Mouse (Mus musculus): ENCODE data around the gene Robo1. TPM values are rescaled to one million over a fixed set of nuclear protein-coding genes. Genes with fewer than 3 reads are reported as not detected.

The Robo1 gene
- polyA plus RNA-seq, 1 experiment: 74.4 TPM

DNA sequence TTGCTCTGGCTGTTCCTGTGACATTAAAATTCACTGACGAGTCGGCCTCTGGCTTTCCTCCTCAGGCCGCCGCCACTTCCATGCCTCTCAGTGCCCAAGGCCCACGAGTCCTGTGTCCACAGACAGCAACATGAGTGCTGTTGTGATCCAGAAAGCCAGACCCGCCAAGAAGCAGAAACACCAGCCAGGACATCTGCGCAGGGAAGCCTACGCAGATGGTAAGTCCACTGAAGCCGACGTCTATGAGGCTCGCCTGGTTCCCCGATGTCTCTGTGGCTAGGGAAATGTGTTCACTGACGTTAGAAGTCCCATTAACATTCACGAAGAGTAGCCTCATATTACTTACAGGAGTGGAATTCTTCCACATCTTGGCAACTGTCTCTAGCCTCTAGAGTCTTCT lies 719.6 kb downstream of the Robo1 start:
- Histone ChIP-seq H3K4me1 (ENCODE audit: control insufficient read depth, insufficient read depth, low read length) (peaks cover 6% of the 10 kb centered on the region), H3K27ac (ENCODE audit: insufficient read depth, low read depth, low read length) (peak overlapping the region; percentile 24; the same call in 1 of the 2 replicates), H3K4me3 (ENCODE audit: insufficient read depth, low read depth, low read length) (no peak overlapping the region)
- WGBS: 56% methylated on average over 14 of the region's 14 CpGs
- TF ChIP-seq POLR2A (IDR thresholded peaks at IDR 0.05; ENCODE audit: insufficient read depth, low read depth, low read length) (no peak), CTCF (IDR thresholded peaks at IDR 0.05; ENCODE audit: insufficient read depth, low read depth, low read length) (no peak)

DNA sequence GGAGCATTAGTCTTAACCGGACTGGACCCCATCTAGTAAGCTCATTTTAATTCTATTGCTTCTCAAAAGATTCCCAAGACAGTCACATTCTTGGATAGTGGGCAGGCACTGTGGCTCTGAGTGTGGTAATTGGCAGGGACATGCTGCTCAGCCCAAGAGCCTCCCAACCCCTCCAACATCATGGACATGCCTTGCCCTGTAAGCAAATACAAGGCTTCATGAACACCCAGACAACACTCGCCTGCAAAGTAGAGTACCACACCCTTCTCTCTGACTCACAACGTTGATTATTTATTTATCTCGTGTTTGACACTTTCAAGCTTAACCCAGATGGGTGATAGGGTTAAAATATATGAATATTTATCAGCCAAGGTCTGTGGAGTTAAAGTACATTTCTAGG lies 722.9 kb downstream of the Robo1 start:
- H3K27ac ChIP-seq (ENCODE audit: insufficient read depth, low read depth, low read length): no peak overlapping the region
- TF ChIP-seq POLR2A (IDR thresholded peaks at IDR 0.05; ENCODE audit: insufficient read depth, low read depth, low read length) (no peak), CTCF (IDR thresholded peaks at IDR 0.05; ENCODE audit: insufficient read depth, low read depth, low read length) (no peak)
- H3K4me1 ChIP-seq (ENCODE audit: control insufficient read depth, insufficient read depth, low read length): peaks cover 3% of the 10 kb centered on the region
- H3K4me3 ChIP-seq (ENCODE audit: insufficient read depth, low read depth, low read length): no peak overlapping the region
- WGBS: 76% methylated on average over 4 of the region's 4 CpGs

DNA sequence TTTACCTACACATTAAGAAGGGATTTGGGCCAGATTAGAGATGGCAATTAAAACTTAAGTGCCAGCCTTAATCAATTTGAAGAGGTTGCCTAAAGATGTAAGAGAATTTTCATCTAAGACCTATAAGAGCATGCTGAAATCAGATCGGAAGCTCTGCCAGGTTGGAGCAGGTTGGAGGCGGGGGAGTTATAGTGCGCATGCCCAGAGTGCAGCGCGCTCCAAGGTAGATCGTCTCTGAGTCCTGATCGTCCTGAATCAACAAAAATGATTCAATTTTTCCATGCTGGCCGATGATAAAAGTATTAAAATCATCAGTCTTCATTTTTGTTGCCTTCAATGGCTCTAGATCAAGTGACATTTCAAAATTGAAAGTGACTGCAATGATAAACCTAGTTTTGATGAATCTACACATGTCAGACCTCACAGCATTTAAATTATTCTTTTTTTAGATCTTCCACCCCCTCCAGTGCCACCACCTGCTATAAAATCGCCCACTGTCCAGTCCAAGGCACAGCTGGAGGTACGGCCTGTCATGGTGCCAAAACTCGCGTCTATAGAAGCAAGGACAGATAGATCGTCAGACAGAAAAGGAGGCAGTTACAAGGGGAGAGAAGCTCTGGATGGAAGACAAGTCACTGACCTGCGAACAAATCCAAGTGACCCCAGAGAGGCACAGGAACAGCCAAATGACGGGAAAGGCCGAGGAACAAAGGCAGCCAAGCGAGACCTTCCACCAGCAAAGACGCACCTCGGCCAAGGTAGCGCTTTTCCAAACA lies 727.3 kb downstream of the Robo1 start:
- Histone ChIP-seq H3K27ac (ENCODE audit: insufficient read depth, low read depth, low read length) (no peak overlapping the region), H3K4me3 (ENCODE audit: insufficient read depth, low read depth, low read length) (no peak overlapping the region), H3K4me1 (ENCODE audit: control insufficient read depth, insufficient read depth, low read length) (no peaks in the 10 kb centered on the region)
- TF ChIP-seq CTCF (IDR thresholded peaks at IDR 0.05; ENCODE audit: insufficient read depth, low read depth, low read length) (no peak), POLR2A (IDR thresholded peaks at IDR 0.05; ENCODE audit: insufficient read depth, low read depth, low read length) (no peak)
- whole genome bisulfite sequencing: 90% methylated on average over 20 of the region's 20 CpGs

DNA sequence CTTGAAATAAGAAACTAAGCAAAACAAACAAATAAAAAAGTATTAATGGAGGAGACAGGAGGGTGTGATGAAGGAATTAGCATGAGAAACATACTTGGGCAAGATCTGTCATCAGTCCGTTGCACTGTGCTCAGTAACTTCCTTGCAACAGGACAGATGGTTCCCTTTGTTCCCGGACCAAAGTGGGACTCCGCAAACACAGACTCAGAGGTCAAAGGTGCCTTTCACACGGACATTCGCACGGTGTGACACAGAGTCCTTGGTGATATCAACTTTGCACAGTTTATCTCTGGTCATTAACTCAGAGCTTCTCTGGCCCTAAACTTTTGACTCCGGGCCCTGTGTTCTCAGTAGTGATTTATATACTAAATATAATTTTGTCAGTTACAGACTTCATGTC lies 730.4 kb downstream of the Robo1 start:
- no peak overlapping the region for H3K27ac ChIP-seq (ENCODE audit: insufficient read depth, low read depth, low read length)
- no peaks in the 10 kb centered on the region for H3K4me1 ChIP-seq (ENCODE audit: control insufficient read depth, insufficient read depth, low read length)
- H3K4me3 ChIP-seq (ENCODE audit: insufficient read depth, low read depth, low read length): no peak overlapping the region
- 81% methylated on average over 7 of the region's 7 CpGs for WGBS
- TF ChIP-seq POLR2A (IDR thresholded peaks at IDR 0.05; ENCODE audit: insufficient read depth, low read depth, low read length) (no peak), CTCF (IDR thresholded peaks at IDR 0.05; ENCODE audit: insufficient read depth, low read depth, low read length) (no peak)

DNA sequence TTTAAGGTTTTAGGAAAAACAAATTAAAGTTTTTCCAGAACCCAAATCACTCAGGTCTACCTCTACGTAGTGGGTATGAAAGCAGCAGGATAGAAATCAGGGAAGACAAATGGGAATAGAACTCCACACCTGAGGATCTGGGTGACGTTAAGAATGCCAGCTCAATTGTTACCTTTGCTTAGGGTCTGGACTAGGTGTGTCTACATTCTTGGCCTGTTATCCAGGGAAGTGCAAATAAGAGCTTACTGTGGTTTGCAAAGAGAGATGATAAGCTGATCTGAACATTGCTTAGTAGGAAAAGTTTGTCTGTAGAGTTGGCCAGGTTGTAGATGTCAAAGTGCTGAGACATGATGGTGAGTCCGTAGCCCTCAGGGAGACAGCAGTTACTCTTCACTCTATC lies 754.4 kb downstream of the Robo1 start:
- Histone ChIP-seq H3K4me1 (ENCODE audit: control insufficient read depth, insufficient read depth, low read length) (no peaks in the 10 kb centered on the region), H3K27ac (ENCODE audit: insufficient read depth, low read depth, low read length) (no peak overlapping the region), H3K4me3 (ENCODE audit: insufficient read depth, low read depth, low read length) (no peak overlapping the region)
- WGBS: 97% methylated on average over 3 of the region's 3 CpGs
- no peak for TF ChIP-seq CTCF (IDR thresholded peaks at IDR 0.05; ENCODE audit: insufficient read depth, low read depth, low read length)
- no peak for TF ChIP-seq POLR2A (IDR thresholded peaks at IDR 0.05; ENCODE audit: insufficient read depth, low read depth, low read length)

DNA sequence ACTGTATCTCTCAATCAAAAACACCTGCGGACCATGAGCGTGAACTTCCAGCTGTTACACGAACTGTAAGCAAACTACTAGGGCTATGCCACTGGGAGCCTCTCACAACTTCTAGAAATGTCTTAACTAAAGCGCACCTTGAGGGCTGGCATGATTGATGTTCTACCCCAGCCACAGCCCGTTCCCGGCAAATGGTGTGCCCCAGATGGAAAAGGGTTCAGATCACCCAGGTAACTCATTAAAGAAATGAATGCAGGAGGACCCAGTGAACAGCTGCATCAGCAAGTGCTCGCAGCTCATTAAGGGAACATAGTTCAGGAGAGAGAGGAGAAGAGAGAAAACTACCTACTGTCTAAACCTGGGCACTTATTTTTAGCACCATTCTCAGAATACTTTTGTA lies 759.7 kb downstream of the Robo1 start:
- Histone ChIP-seq H3K27ac (ENCODE audit: insufficient read depth, low read depth, low read length) (no peak overlapping the region), H3K4me3 (ENCODE audit: insufficient read depth, low read depth, low read length) (no peak overlapping the region), H3K4me1 (ENCODE audit: control insufficient read depth, insufficient read depth, low read length) (no peaks in the 10 kb centered on the region)
- 94% methylated on average over 7 of the region's 7 CpGs for WGBS
- TF ChIP-seq CTCF (IDR thresholded peaks at IDR 0.05; ENCODE audit: insufficient read depth, low read depth, low read length): no peak
- no peak for TF ChIP-seq POLR2A (IDR thresholded peaks at IDR 0.05; ENCODE audit: insufficient read depth, low read depth, low read length)

GRCm38 (mm10) chr16:73072047-73072446 lies 763.9 kb downstream of the Robo1 start:
- Histone ChIP-seq H3K27ac (ENCODE audit: insufficient read depth, low read depth, low read length) (no peak overlapping the region), H3K4me3 (ENCODE audit: insufficient read depth, low read depth, low read length) (no peak overlapping the region), H3K4me1 (ENCODE audit: control insufficient read depth, insufficient read depth, low read length) (no peaks in the 10 kb centered on the region)
- TF ChIP-seq CTCF (IDR thresholded peaks at IDR 0.05; ENCODE audit: insufficient read depth, low read depth, low read length) (no peak), POLR2A (IDR thresholded peaks at IDR 0.05; ENCODE audit: insufficient read depth, low read depth, low read length) (no peak)
- WGBS: 94% methylated on average over 3 of the region's 3 CpGs

DNA sequence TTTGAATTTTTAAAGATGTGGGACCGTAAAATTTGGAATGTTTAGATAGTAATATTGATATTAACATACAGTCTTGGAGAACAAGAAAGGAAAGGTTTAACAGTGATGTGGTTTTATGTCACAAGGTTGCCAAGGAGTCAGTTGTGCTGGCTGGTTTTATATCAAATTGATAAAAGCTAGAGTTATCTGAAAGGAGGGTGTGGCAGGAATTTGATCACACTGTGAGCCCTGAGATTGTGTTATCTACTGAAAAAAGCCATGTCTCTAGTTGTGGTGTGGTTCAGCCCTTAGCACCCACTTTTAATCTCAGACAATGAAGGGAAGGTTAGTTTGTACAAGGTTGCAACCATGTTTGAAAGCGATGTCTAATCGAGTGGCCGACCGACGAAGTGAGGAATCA lies 764.8 kb downstream of the Robo1 start:
- no peaks in the 10 kb centered on the region for H3K4me1 ChIP-seq (ENCODE audit: control insufficient read depth, insufficient read depth, low read length)
- H3K27ac ChIP-seq (ENCODE audit: insufficient read depth, low read depth, low read length): no peak overlapping the region
- H3K4me3 ChIP-seq (ENCODE audit: insufficient read depth, low read depth, low read length): no peak overlapping the region
- TF ChIP-seq POLR2A (IDR thresholded peaks at IDR 0.05; ENCODE audit: insufficient read depth, low read depth, low read length): no peak
- TF ChIP-seq CTCF (IDR thresholded peaks at IDR 0.05; ENCODE audit: insufficient read depth, low read depth, low read length): no peak
- WGBS: 98% methylated on average over 6 of the region's 6 CpGs

DNA sequence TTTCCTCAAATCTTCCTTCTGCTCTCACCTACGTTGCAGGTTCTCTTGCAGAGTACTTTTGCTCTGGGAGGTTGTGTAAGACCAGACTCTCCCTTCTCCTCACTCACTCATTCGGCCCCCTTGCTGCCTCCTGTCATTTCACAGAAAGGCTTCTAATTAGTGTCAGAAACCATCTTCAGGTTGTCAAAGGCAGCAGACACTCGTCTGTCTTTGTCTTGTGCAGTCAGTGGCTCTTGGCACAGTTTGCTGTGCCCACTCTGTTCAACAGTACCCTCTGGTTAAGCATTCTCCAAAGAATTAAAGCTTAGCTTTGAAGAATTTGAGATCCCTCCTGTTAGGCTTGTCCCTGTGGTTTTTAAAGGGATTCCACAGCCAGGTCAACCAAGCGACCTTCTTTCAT lies 774.3 kb downstream of the Robo1 start:
- H3K4me1 ChIP-seq (ENCODE audit: control insufficient read depth, insufficient read depth, low read length): no peaks in the 10 kb centered on the region
- TF ChIP-seq CTCF (IDR thresholded peaks at IDR 0.05; ENCODE audit: insufficient read depth, low read depth, low read length) (no peak), POLR2A (IDR thresholded peaks at IDR 0.05; ENCODE audit: insufficient read depth, low read depth, low read length) (no peak)
- no peak overlapping the region for H3K27ac ChIP-seq (ENCODE audit: insufficient read depth, low read depth, low read length)
- no peak overlapping the region for H3K4me3 ChIP-seq (ENCODE audit: insufficient read depth, low read depth, low read length)
- WGBS: 83% methylated on average over 4 of the region's 4 CpGs
